Mouse (Mus musculus): ENCODE data around the gene Snrpa.

DNA sequence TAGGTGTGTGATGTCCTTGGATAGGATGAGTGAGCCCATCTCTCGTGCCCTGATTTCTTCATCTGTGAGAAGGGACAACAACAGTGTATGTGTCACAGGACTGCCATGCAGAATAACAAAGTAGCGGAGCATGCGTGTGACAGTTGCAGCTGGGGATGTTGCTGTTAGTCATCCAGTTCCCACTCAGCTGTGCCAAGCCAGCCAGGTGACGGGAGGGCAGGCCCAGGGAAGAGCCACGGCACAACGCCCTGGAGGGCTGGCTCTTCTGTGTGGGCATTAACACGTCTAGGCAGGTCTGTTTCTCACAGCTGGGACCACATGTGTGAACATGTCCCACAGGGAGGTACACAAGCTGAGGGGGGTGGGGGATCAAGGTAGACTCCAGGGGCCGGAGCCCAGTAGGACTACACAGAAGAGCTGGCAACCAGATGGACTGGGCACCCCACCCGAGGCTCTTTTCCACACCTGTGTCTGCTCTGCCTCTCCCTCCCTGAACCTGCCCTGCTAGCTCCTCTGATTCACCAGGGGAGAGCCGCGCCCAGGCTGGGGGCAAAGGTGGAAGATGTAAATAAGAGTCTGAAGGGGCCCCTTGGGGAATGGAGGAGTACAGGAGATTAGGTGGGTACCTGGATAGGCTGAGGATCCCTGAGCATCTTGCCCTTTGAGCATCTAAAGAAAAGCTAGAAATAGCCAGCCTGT lies 29.0 kb upstream of the Snrpa start:
- TF ChIP-seq CTCF (IDR thresholded peaks at IDR 0.05; ENCODE audit: low read depth) (no peak), EP300 (IDR thresholded peaks at IDR 0.05; ENCODE audit: low read depth) (no peak)
